Mouse (Mus musculus): Measurements from ENCODE around the gene Best3. TPM values are rescaled to one million over a fixed set of nuclear protein-coding genes. Genes with fewer than 3 reads are reported as not detected.

The Best3 gene
- polyA plus RNA-seq, 1 experiment from 2014 or later, result not detected

GRCm38 (mm10) chr10:116962152-116962551, 24.0 kb upstream of the Best3 start:
- H3K4me1 ChIP-seq, result no peaks in the 10 kb centered on the region
- H3K27ac ChIP-seq, result no peak overlapping the region
- DNase-seq (ENCODE audit: extremely low spot score, low spot score), result no peak
- WGBS, result 84% methylated on average over 14 of the region's 14 CpGs
- H3K27me3 ChIP-seq (ENCODE audit: poor library complexity, severe bottlenecking), result no peaks in the 10 kb centered on the region
- no peak overlapping the region for H3K4me3 ChIP-seq
- no peaks in the 10 kb centered on the region for H3K36me3 ChIP-seq (replicated peaks)
- H3K9me3 ChIP-seq, result no peaks in the 10 kb centered on the region

DNA sequence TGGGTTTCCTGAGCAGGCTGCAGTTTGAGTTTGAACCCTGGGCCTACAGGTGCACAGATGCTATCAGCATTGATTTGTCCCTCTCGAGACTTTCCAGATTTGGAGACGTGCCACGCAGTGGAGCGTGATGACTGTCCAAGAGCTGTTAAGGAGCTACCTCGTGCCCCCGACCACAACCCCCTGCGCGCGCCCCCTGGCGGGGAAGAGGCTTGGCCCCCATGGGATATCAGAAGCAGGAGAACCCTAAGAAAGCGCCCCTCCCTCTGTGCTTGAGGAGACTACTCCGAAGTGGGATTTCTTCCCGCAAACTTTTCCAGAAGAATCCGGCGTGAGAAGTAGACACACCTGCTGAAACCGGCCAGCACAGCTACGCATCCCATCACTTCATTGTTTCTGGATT, 23.3 kb upstream of the Best3 start:
- no peak overlapping the region for H3K4me3 ChIP-seq
- WGBS, result 66% methylated on average over 17 of the region's 17 CpGs
- no peak overlapping the region for H3K27ac ChIP-seq
- no peaks in the 10 kb centered on the region for H3K36me3 ChIP-seq (replicated peaks)
- no peaks in the 10 kb centered on the region for H3K4me1 ChIP-seq
- no peaks in the 10 kb centered on the region for H3K9me3 ChIP-seq
- no peak for DNase-seq (ENCODE audit: extremely low spot score, low spot score)
- H3K27me3 ChIP-seq (ENCODE audit: poor library complexity, severe bottlenecking), result no peaks in the 10 kb centered on the region

- no peak overlapping the region for H3K4me3 ChIP-seq
- WGBS, result 87% methylated on average over 11 of the region's 11 CpGs
- no peak overlapping the region for H3K27ac ChIP-seq
- no peaks in the 10 kb centered on the region for H3K4me1 ChIP-seq
- H3K27me3 ChIP-seq (ENCODE audit: poor library complexity, severe bottlenecking), result no peaks in the 10 kb centered on the region
- no peak for DNase-seq (ENCODE audit: extremely low spot score, low spot score)
- H3K9me3 ChIP-seq, result no peaks in the 10 kb centered on the region
- no peaks in the 10 kb centered on the region for H3K36me3 ChIP-seq (replicated peaks)
These were observed 22.0 kb upstream of the Best3 start for GRCm38 (mm10) chr10:116964084-116964483.

DNA sequence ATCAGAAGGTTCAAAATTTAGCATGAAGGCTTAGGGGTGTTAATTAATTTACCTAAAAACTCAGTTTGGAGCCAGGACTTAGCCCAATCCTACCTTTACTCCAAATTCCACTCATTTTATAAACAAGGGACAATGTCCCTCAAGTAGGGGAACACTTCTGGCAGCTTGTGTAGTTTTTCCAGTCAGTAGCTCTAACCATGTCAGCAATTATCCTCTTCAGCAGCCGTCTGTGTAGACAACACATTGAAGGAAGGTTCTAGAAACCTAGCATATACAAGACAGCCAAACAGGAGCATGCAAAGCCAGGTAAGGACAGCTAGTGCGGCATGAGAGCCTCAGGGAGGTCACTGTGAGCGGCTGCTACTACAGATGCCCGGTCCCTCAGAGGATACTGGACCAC, 21.5 kb upstream of the Best3 start:
- H3K4me1 ChIP-seq, result no peaks in the 10 kb centered on the region
- no peak overlapping the region for H3K4me3 ChIP-seq
- no peak overlapping the region for H3K27ac ChIP-seq
- 86% methylated on average over 4 of the region's 4 CpGs for WGBS
- no peaks in the 10 kb centered on the region for H3K36me3 ChIP-seq (replicated peaks)
- DNase-seq (ENCODE audit: extremely low spot score, low spot score), result no peak
- H3K27me3 ChIP-seq (ENCODE audit: poor library complexity, severe bottlenecking), result no peaks in the 10 kb centered on the region
- no peaks in the 10 kb centered on the region for H3K9me3 ChIP-seq

- DNase-seq (ENCODE audit: extremely low spot score, low spot score), result no peak
These were observed 20.8 kb upstream of the Best3 start for GRCm38 (mm10) chr10:116965297-116965696.

GRCm38 (mm10) chr10:116966065-116966464, 20.0 kb upstream of the Best3 start:
- no peaks in the 10 kb centered on the region for H3K9me3 ChIP-seq
- DNase-seq (ENCODE audit: extremely low spot score, low spot score), result no peak
- no peaks in the 10 kb centered on the region for H3K27me3 ChIP-seq (ENCODE audit: poor library complexity, severe bottlenecking)
- no peaks in the 10 kb centered on the region for H3K36me3 ChIP-seq (replicated peaks)
- no peak overlapping the region for H3K4me3 ChIP-seq
- WGBS, result 90% methylated on average over 6 of the region's 6 CpGs
- no peak overlapping the region for H3K27ac ChIP-seq
- H3K4me1 ChIP-seq, result no peaks in the 10 kb centered on the region

More at GRCm38 (mm10) chr10:116965297-116965696, 20.8 kb upstream of the Best3 start:
- H3K4me1 ChIP-seq, result no peaks in the 10 kb centered on the region
- H3K27ac ChIP-seq, result no peak overlapping the region
- H3K36me3 ChIP-seq (replicated peaks), result no peaks in the 10 kb centered on the region
- H3K9me3 ChIP-seq, result no peaks in the 10 kb centered on the region
- H3K4me3 ChIP-seq, result no peak overlapping the region
- WGBS, result 79% methylated on average over 5 of the region's 5 CpGs
- no peaks in the 10 kb centered on the region for H3K27me3 ChIP-seq (ENCODE audit: poor library complexity, severe bottlenecking)

DNA sequence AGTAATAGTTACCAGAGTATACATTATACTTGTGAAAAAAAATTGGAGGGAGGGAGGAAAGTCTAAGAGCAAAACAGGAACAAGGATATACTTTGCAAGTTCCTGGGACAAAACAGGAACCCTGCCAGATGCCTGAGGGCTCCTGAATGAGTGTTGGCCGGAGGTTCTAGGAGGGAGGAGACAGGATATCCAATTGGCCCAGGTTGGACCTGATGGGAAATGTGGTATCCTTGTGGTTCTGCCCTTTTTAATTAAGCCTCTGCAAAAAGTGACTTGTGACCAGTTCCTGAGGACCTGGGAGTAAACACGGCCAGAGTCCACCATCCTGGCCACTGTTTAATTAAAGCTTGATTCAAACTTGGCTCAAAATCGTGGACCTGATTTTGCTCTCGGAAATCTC, 17.4 kb upstream of the Best3 start:
- Histone ChIP-seq H3K27me3 (ENCODE audit: poor library complexity, severe bottlenecking) (no peaks in the 10 kb centered on the region), H3K4me1 (no peaks in the 10 kb centered on the region), H3K27ac (no peak overlapping the region), H3K4me3 (no peak overlapping the region), H3K36me3 (replicated peaks) (no peaks in the 10 kb centered on the region), H3K9me3 (no peaks in the 10 kb centered on the region)
- WGBS, result 81% methylated on average over 4 of the region's 4 CpGs
- no peak for DNase-seq (ENCODE audit: extremely low spot score, low spot score)

DNA sequence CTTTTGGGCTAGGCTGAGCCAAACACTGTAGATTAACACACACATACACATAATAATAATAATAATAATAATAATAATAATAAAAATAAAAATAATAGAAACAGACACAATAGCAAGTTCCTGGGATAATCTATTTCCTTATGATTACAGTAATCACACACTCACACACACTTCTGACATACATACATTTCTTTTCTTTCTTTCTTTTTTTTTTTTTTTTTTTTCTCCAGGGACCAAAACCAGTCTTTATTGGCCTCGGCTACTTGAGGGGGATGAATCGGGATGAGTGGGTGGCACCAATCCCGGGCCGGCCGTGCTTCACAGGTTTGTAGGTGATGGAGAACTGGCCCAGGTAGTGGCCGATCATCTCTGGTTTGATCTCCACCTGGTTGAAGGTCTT, 13.6 kb upstream of the Best3 start, which contains the start of gene Gm10271:
Gene Gm10271 (minus strand): TSS at position 101 of the 400 bp plus-strand sequence.
- Histone ChIP-seq H3K36me3 (replicated peaks) (no peaks in the 10 kb centered on the region), H3K4me1 (no peaks in the 10 kb centered on the region), H3K4me3 (no peak within 1 kb of the TSS), H3K9me3 (no peaks in the 10 kb centered on the region), H3K27me3 (ENCODE audit: poor library complexity, severe bottlenecking) (no peaks in the 10 kb centered on the region), H3K27ac (no peak within 1 kb of the TSS)
- DNase-seq (ENCODE audit: extremely low spot score, low spot score), result no peak
- WGBS, result 95% methylated on average over 6 of the region's 6 CpGs

- Histone ChIP-seq H3K27ac (no peak overlapping the region), H3K27me3 (ENCODE audit: poor library complexity, severe bottlenecking) (no peaks in the 10 kb centered on the region), H3K9me3 (no peaks in the 10 kb centered on the region), H3K4me3 (no peak overlapping the region), H3K36me3 (replicated peaks) (no peaks in the 10 kb centered on the region), H3K4me1 (no peaks in the 10 kb centered on the region)
- no peak for DNase-seq (ENCODE audit: extremely low spot score, low spot score)
- WGBS, result 71% methylated on average over 4 of the region's 4 CpGs
These were observed 8.7 kb upstream of the Best3 start for GRCm38 (mm10) chr10:116977455-116977854.

GRCm38 (mm10) chr10:116977858-116978257, 8.3 kb upstream of the Best3 start:
- no peaks in the 10 kb centered on the region for H3K27me3 ChIP-seq (ENCODE audit: poor library complexity, severe bottlenecking)

DNA sequence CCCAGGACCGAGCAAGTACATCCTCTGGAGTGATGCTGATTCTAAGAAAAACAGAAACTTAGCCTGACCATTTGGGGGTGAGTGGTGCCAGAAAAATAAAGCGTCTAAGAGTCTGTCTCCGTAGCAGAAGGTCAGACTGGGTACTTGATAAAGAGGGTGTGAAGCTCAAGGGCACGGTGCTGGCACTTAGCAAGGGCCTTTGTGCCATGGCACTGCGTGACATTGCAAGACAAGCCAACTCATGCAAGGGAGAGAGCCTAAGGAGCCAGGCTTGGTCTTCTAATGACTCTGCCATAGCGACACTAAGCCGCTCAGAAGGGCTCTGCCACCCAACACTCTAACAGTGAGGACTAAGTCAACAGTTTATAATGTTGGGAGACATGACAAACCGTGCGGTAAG, 7.3 kb upstream of the Best3 start:
- no peak overlapping the region for H3K4me3 ChIP-seq
- no peaks in the 10 kb centered on the region for H3K27me3 ChIP-seq (ENCODE audit: poor library complexity, severe bottlenecking)
- no peak overlapping the region for H3K27ac ChIP-seq
- no peaks in the 10 kb centered on the region for H3K4me1 ChIP-seq
- DNase-seq (ENCODE audit: extremely low spot score, low spot score), result no peak
- H3K9me3 ChIP-seq, result no peaks in the 10 kb centered on the region
- no peaks in the 10 kb centered on the region for H3K36me3 ChIP-seq (replicated peaks)
- 90% methylated on average over 9 of the region's 9 CpGs for WGBS

More at GRCm38 (mm10) chr10:116977858-116978257, 8.3 kb upstream of the Best3 start:
- no peaks in the 10 kb centered on the region for H3K36me3 ChIP-seq (replicated peaks)
- no peaks in the 10 kb centered on the region for H3K9me3 ChIP-seq
- no peaks in the 10 kb centered on the region for H3K4me1 ChIP-seq
- no peak overlapping the region for H3K27ac ChIP-seq
- 91% methylated on average over 2 of the region's 2 CpGs for WGBS
- no peak overlapping the region for H3K4me3 ChIP-seq
- DNase-seq (ENCODE audit: extremely low spot score, low spot score), result no peak

DNA sequence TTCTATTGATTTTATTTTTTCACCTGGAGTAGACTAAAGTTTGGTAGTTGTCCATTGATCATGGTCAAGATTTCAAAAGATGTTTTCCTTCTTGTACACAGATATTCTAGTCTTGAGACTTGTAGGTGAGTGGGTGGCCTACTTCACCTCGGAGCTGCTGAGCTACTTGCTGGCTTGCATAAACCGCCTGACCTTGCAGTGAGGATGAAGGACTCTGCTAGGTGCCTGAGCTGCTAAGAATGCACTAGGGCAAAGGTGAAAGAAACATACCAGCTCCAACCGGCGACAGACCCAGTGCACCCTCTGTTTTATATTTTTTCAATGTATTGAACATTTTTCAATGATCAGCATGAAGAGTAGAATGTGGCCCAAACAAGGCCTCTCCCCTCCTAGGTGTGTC, 5.8 kb upstream of the Best3 start:
- Histone ChIP-seq H3K27ac (no peak overlapping the region), H3K27me3 (ENCODE audit: poor library complexity, severe bottlenecking) (no peaks in the 10 kb centered on the region), H3K9me3 (no peaks in the 10 kb centered on the region), H3K4me3 (no peak overlapping the region), H3K4me1 (no peaks in the 10 kb centered on the region), H3K36me3 (replicated peaks) (no peaks in the 10 kb centered on the region)
- WGBS, result 85% methylated on average over 4 of the region's 4 CpGs
- DNase-seq (ENCODE audit: extremely low spot score, low spot score), result no peak

- Histone ChIP-seq H3K4me3 (no peak overlapping the region), H3K4me1 (no peaks in the 10 kb centered on the region), H3K9me3 (no peaks in the 10 kb centered on the region), H3K27ac (no peak overlapping the region), H3K36me3 (replicated peaks) (no peaks in the 10 kb centered on the region), H3K27me3 (ENCODE audit: poor library complexity, severe bottlenecking) (no peaks in the 10 kb centered on the region)
- 73% methylated on average over 3 of the region's 3 CpGs for whole genome bisulfite sequencing
- no peak for DNase-seq (ENCODE audit: extremely low spot score, low spot score)
These were observed 5.2 kb upstream of the Best3 start for GRCm38 (mm10) chr10:116980888-116981287.

DNA sequence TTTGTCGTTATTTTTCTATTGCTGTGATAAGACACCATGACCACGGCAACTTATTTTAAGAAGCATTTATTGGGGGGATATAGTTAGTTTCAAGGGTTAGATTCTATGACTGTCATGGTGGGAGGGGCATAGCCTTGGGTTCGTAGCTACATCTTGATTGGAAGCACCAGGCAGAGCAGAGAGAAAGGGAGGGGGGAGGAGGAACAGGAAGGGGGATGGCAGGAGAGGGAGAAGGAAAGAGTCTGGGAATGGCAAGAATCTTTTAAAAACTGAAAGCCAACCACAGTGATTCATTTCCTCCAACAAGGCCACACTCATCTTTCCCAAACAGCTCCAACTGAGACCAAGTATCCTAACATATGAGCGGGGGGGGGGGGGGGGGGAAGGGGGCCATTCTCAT, 3.6 kb upstream of the Best3 start:
- H3K27me3 ChIP-seq (ENCODE audit: poor library complexity, severe bottlenecking), result no peaks in the 10 kb centered on the region
- no peak overlapping the region for H3K27ac ChIP-seq
- peaks cover 16% of the 10 kb centered on the region for H3K4me1 ChIP-seq
- 68% methylated on average over 4 of the region's 4 CpGs for WGBS
- H3K9me3 ChIP-seq, result no peaks in the 10 kb centered on the region
- H3K4me3 ChIP-seq, result no peak overlapping the region
- no peak for DNase-seq (ENCODE audit: extremely low spot score, low spot score)
- H3K36me3 ChIP-seq (replicated peaks), result no peaks in the 10 kb centered on the region

Measured in forebrain, embryonic 10.5 days (tissue).